Mouse (Mus musculus) ES-Bruce4 (cell line): ENCODE measurements around the gene Inpp5f.

Experiments
- CTCF ChIP-seq: IDR thresholded peaks from one replicate; pipeline ENCODE4 v1.8.1; 2011; ENCODE audit warnings: low read depth, low read length
- EP300 ChIP-seq: IDR thresholded peaks from 2 replicates; pipeline ENCODE4 v1.6.1; 2011; ENCODE audit warnings: low read depth, low read length; ENCODE audit not compliant: insufficient read depth

DNA sequence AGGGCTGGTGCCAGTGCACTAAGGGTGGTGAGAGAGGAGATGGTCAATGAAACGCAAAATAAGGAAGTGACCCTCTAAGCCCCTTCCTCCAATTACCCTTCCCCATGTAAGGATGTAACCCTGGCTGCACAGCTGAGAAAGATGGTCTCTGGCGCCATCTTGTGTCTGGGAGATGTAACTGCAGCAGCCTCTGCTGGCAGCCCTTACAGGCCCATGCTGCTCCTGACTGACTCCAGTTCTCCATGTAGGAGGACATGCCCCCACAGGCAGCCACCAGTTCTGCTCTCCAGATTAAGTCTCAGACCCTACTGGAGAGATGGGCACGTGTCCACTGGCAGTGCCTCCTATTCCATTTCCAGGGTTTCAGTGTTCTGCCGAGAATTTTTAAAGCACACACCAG, 94.6 kb downstream of the Inpp5f start:
- TF ChIP-seq CTCF: peak; percentile 98
- TF ChIP-seq EP300: no peak
